Mouse (Mus musculus): ENCODE data around the gene Ppp1r8.

DNA sequence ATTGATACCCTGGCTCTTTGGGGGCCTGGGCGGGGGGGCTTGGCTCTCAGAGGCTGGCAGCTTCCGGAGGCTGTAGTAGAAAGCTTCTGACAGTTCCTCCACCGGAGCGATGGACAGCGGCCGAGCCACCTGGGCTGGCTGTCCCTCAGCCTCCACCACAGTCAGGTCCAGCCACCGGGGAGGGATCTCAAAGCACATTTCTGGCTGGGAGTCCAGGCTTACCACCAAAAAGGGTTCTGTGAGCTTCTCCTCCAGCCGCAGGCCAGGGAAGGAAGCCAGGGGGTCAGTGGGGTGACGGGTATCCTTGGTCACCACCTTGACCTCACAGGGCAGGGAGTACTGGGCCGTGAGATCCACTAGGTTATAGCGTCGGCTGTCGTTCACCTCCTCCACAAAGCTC is 57.7 kb downstream of the Ppp1r8 start:
- no peak for TF ChIP-seq CTCF (IDR thresholded peaks at IDR 0.05; ENCODE audit: low read depth, low read length)
- no peak for TF ChIP-seq GATA1 (IDR thresholded peaks at IDR 0.05; ENCODE audit: borderline replicate concordance, low read length)
- no peak for TF ChIP-seq GATA2 (IDR thresholded peaks at IDR 0.05; ENCODE audit: borderline replicate concordance, low read depth, low read length)
- no peak for TF ChIP-seq TAL1 (conservative IDR thresholded peaks at IDR 0.05; ENCODE audit: low read depth, low read length)
